Mouse (Mus musculus): Measurements from ENCODE around the gene Btnl6. TPM values are rescaled to one million over a fixed set of nuclear protein-coding genes. Genes with fewer than 3 reads are reported as not detected.
"Not testable (repeated sequence)": the region's sequence is repeated elsewhere in the genome, so short reads cannot be mapped to it uniquely, and the experiment has no call there.

The Btnl6 gene
- not detected in 2 replicates for polyA plus RNA-seq (2012; rRNA removed)

DNA sequence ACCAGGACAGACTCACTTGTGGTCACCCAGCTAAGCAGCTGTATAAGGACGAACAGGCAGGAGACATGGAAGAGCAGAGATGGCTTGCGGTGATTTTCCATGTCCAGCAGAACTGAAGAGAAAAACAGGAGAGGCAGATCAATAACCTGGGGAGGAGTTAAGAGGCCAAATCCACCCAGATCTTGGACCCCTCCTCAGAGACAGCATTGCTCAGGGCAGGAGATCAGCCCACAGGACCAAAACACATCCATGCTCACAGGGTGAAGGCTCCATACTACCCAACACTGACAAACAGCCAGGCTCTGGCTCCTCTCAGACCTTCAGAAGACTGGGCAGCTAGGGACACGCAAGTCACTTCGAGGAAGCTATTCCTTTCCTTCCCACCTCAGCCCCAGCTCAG lies at the start of gene Btnl6:
Gene Btnl6 (minus strand): TSS at position 101 of the 400 bp plus-strand sequence.
- no peak for DNase-seq (ENCODE audit: low spot score)

DNA sequence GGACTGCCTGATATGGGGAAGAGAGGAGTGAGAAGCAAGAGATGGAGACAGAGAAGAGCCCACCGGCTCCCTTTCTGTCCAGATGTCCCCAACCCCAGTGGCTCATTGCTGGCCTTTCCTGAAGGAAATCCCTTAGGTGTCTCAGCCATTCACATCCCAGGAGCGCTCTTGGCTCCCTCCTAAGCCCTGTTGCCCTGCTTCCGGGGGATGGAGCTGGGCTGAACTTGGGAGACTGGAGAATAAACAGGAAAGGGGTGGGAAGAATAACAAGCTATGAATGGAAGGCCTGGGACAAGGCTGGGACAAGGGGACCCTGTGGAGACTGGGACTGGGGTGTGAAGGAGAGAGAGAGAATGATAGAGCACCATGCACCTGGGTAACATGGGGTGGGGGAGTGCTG lies 47.6 kb upstream of the Btnl6 start:
- DNase-seq (ENCODE audit: low spot score), result no peak

DNA sequence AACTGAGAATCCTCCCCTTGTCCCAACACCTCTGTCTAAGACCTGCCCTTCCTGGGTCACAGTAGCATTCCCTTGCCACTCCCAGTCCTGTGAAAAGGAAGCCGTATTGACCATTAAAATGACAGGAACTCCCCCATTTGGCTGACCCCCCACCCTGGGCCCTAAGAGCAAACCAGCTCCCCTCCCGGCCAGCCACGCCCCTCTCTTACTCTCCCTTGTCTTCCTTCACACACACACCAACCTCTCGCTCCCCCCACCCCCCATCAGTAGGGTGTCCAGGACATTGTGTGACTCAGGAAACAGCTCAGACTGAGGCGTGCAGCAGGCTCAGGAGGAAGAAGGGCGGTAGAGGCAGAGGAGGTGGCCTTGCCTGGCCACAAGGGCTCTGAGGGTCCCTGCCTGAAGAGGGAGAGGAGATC lies 46.9 kb upstream of the Btnl6 start, which contains the start of gene Notch4:
Gene Notch4 (plus strand): TSS at position 266 of the 419 bp plus-strand sequence.
- DNase-seq (ENCODE audit: low spot score), result no peak

DNA sequence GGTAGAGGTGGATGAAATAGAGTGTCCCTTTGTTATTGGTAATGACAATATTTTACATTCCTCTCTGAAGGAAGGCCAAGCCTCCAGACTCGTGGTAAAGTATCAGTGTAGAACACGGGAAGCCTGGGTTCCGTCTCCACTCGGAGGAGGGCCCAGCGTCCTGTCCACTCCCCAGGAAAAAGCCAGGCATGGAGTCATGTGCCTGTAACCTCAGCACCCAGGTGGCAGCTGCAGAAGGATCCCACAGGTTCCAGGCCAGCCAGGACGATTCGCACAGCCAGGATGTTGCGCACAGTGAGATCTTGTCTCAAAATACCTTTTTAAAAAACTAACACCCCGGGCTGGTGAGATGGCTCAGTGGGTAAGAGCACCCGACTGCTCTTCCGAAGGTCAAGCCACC lies 46.2 kb upstream of the Btnl6 start:
- no peak for DNase-seq (ENCODE audit: low spot score)

DNA sequence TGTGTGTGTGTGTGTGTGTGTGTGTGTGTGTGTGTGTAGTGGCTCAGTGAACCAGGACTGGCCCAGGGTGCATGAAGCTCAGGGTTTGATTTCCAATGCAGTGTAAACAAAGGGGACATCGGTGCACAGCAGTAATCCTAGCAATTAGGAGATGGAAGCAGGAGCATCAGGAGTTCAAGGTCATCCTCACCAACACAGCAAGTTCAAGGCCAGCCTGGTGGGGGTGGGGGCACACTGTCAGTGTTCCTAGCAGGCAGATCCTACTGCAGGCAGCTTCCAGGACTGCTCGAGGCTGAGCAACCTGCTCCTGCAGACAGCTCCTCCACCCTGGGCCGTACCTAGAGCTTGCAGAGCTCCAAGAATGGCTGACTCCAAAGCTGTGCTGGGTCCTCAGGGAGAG lies 45.4 kb upstream of the Btnl6 start:
- DNase-seq (ENCODE audit: low spot score), result no peak

DNA sequence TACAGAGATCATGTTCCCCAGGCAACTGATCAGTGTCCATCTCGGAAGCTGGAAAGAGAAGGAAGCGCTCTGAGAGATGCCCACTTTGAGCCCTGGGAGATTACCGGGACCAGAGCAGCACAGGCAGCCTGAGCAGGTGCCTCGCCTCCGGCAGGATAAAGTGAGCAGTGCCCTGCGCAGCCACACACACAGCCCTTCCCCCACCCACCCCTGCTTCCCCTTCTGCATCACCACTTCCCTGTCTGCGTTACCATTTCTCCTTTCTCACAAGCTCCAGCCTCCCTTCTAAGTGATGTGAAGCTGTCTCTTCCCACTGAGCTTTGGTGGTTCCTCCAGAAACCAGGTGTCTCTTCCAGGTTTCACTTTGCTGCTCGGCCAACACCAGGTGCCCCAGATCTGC lies 44.0 kb upstream of the Btnl6 start:
- no peak for DNase-seq (ENCODE audit: low spot score)

DNA sequence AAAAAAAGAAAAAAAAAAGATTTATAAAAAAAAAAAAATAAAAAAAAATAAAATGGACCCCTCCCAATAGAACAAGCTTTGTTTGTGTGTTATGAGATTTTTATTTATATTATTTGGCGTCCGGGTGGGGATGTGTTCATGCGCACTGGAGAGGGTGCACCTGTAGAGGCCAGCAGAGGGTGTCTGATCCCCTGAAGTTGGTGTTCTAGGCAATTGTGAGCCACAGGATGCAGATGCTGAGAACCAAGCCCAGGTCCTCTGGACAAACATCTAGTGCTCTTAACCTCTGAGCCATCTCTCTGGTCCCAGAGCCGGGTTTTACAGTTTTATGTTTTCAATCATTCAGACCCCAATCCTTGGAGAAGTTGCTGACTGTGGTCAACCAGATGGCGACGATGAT lies 43.3 kb upstream of the Btnl6 start:
- no peak for DNase-seq (ENCODE audit: low spot score)

DNA sequence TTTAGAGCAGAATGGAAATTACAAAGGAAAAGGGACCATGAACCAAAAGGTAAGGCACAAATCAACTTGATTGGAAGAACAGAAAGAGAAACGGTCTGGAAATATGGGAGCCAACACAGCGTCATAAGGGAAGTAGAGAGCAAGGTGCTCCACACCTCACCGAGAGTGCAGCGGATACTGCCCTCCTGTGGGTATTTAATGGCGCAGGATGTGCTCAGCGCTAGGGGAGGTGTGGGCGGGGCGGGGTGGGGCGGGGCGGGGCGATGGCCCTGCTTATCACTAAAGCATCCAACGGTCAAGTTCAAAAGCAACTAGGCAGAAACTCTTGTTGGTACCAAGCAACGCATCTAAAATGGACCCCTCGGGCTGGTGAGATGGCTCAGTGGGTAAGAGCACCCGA lies 42.7 kb upstream of the Btnl6 start:
- no peak for DNase-seq (ENCODE audit: low spot score)

DNA sequence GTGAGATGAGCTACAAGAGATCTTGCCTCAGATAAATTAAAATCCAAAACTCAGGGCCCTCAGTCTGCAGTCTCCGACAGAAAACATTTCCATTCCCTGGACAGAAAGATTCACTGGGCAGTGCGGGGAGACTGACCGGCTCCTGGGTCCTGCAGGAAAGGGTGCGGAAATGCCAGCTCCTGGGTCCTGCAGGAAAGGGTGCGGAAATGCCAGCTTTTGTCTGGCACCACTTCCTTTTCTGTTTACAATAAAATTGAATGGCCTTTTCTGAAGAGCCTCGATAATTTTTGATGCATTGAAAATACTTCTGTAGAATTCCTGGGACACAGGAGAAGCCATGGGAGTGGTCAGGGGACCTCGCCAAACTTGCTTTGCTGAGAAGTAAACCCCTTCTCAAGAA lies 42.0 kb upstream of the Btnl6 start:
- no peak for DNase-seq (ENCODE audit: low spot score)

DNA sequence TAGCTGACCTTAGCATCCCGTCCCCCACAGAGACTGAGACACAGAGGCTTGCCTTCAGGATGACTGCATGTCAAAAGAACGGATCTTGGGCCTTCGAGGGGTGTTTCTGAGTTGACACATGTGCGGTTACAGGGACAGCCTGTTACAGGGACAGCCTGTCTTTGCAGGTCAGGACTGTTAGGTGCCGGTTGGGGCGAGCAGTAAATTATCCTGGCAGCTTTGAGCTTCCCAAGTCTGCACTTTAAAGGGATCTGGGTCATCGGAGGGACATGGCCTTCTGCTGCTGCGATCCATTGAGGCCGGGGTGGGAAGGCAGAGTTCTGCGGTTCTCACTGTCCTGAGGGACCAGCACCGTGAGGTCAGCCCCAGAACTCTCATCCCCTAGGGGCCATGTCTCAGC lies 40.3 kb upstream of the Btnl6 start:
- no peak for DNase-seq (ENCODE audit: low spot score)

DNA sequence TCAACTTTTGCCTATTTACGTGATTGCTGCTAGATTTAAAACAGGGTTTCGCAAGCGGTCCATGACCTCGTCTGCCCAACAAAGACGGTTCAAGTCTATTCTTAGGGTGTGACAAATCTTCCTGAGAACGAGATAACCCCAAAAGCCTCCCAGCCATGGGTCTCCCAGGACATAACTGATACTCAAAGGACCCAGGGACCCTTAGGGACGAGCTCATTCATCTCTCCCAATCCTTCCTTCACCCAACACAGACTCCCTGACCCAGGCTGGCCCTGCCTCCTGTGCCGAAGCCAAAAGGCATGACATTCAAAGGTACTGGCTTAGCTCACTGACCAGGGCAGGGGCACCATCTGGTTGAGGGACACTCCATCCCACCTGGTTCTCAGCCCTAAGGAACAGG lies 39.3 kb upstream of the Btnl6 start:
- DNase-seq (ENCODE audit: low spot score), result no peak

DNA sequence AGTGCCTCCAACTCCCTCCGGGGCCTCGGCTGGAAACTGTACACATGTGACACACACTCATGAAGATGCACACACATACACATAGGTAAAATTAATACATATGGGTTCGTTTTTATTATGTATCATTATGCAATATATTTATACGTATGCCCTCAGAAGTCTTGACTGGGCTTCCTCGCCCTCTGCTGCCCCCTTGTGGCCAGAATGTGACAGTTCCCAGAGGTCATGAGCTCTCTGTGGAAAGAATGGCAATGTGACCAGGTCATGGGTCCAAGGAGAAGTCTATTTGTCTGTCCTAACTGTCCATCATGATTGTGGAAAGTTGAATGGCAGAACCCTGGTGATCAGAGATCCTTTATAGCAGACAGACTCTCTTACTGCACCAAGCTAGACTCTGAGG lies 38.3 kb upstream of the Btnl6 start:
- DNase-seq (ENCODE audit: low spot score), result peak; percentile 71

DNA sequence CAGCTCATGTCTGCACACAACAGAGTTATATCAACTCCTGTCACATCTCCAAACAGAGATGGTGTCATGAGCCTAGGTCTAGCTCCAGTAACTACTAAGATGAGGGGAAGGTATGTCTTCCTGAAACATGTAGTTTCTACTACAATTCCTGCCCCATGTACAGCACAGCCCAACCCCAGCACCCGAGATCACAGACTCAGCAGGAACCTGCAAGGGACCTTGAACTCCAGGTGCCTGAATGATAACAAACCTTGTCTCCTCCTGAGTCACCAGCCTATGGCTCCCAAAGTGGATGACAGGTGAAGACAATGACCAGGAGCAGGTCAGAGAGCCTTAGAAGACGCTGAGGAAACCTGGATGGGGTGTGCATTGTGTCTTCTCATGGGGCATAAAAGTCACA lies 32.7 kb upstream of the Btnl6 start:
- DNase-seq (ENCODE audit: low spot score), result no peak

DNA sequence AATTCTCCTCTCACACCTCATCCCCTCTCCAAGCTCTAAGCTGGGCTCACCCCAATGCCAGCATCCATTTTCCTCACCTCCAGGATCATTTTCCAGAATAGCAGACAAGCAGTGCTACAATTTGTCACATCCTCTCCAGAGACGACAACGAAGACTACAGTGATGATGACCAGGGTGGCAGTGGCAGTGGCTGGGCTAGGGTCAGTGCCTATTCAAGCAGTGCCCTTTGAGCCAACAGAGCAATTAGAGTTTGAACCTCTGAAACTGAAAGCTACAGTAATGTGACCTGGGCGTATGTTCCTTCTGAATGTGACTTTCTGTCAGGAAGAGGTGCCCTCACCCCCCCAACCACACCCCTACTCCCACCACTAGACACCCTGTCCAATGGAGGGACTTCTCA lies 32.0 kb upstream of the Btnl6 start:
- no peak for DNase-seq (ENCODE audit: low spot score)

DNA sequence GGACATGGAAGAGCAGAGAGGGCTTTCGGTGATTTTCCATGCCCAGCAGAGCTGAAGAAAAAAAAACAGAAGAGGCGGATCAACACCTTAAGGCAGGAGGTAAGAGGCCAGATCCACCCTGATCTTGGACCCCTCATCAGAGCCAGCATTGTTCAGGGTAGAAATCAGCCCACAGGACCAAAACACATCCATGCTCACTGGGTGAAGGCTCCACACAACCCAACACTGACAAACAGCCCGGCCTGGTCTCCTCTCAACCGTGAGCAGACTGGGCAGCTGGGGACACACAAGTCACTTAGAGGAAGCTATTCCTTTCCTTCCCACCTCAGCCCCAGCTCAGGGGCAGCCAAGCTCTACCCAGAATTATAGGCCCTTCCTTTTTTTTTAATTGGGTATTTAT lies 30.4 kb upstream of the Btnl6 start:
- DNase-seq (ENCODE audit: low spot score), result no peak

DNA sequence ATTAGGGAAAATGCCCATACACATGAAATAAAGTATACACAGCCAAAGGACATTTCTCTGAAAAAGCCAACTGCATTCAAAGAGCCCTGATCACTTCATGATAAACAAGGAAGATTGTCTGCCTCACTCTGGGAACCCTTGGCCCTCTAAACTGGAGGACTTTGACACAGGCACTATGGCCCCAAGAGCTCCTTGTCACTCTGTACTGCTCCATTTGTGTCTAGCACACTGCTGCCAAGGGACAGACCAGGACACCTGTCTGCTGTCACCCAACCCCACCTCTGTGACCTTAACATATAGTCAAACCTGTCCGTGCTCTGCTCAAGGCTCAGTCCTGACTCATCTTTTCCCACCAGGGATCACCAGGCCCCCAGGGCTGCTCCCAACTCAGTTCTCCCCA lies 29.6 kb upstream of the Btnl6 start:
- DNase-seq (ENCODE audit: low spot score), result no peak

DNA sequence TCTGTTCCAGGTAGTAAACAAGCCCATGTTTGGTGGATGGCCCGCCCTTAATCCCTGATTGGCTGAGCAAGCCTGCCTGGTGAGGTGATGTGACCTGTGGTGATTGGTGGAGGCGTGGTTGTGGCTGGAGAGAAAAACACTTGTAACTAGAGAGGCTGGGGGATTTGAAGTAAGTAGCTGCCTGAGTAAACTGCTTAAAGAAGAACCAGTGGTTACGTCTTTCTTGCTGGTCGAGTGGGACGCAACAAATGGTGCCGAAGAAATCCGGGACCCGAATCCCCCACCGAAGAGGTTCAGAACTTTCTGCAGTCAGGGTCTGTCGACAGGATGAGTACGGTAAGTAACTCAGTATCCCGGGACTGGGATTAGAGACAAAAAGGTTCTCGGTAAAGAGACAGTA lies 26.4 kb upstream of the Btnl6 start:
- DNase-seq (ENCODE audit: low spot score), result not testable (repeated sequence)

DNA sequence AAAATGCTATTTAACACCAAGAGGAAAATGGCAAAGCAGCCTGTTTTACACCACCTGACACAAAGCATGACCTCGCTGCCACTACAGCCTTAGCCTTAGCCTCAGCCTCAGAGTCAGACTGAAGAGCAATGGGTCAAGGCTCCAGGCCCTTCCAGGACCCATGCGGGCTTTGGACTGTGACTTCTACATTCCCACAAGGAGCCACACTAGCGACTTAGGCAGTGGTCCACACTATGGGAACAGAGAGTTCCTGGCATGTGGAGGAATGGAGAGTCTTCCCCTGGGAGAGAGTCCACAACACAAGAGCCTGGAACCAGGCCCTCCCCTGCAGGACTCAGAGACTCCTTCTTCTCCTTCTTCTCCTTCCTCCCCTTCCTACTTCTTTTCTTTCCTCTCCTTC lies 15.5 kb upstream of the Btnl6 start:
- DNase-seq (ENCODE audit: low spot score), result no peak

DNA sequence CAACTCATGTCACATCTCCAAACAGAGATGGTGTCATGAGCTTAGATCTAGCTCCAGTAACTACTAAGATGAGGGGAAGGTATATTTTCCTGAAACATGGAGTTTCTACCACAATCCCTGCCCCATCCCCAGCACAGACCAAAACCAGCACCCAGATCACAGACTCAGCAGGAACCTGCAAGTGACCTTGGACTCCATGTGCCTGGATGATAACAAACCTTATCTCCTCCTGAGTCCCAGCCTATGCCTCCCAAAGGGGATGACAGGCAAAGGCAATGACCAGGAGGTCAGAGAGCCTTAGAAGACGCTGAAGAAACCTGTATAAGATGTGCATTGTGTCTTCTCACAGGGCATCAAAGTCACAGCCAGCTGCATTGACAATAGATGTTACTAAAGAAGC lies 1.8 kb upstream of the Btnl6 start:
- no peak for DNase-seq (ENCODE audit: low spot score)

DNA sequence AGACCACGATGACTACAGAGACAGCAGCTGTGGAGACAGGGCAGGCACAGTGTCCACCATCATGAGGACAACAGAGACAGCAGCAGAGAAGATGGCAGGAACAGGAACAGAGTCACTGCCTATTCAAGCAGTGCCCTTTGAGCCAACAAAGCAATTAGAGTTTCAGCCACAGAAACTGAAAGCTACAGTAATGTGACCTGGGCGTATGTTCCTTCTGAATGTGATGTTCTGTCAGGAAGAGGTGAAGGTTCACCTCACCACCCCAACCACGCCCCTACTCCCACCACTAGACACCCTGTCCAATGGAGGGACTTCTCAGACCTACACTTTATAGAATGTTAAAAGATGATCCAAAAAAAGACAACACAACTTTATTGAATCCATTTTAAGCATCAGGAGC lies 1.4 kb upstream of the Btnl6 start:
- DNase-seq (ENCODE audit: low spot score), result not testable (repeated sequence)

DNA sequence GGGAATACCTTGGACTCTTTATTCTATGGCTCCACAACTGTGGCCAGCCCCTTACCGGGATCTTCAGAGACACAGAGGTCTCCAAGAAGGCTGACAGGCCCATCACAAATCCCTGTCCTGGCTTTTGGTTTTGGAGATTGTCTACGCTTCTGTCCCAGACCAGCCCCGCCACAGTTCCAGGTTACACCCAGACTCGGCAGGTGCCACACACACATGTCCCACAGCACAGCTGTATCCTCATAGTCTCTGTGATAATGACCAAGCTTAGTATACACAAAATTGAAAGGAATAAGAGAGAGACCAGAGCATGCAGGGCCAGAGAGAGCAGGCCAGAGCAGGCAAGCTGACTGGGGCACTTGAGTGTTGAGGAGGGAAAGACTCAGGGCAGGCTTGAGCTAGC lies 643 bp upstream of the Btnl6 start:
- no peak for DNase-seq (ENCODE audit: low spot score)

DNA sequence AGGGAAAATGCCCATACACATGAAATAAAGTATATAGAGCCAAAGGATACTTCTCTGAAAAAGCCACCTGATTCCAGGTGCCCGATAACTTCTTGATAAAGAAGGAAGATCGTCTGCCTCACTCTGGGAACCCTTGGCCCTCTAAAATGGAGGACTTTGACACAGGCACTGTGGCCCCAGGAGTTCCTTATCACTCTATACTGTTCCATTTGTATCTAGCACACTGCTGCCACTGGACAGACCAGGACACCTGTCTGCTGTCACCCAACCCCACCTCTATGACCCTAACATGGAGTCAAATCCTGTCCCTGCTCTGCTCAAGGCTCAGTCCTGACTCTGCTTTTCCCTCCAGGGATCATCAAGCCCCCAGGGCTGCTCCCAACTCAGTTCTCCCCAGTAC lies 638 bp downstream of the Btnl6 start:
- no peak for DNase-seq (ENCODE audit: low spot score)

DNA sequence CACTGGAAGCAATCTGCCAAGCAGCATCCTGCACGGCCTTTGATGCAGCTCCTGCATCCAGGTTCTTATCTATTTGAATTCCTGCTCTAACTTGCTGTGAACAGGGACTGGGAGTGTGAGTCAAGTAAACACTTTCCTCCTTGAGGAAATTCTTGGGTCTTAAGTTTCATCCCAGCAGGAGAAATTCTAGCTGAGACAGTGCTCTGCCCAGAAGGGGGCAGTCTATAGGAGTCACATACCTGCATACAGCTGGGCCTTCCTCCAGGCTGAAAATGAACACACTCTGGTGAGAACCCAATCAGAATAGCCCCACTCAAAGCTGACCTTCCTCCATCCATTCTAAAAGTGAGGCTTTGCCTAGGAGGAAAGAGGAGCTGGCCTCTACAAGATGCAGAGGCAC lies 5.4 kb downstream of the Btnl6 start:
- not testable (repeated sequence) for DNase-seq (ENCODE audit: low spot score)

DNA sequence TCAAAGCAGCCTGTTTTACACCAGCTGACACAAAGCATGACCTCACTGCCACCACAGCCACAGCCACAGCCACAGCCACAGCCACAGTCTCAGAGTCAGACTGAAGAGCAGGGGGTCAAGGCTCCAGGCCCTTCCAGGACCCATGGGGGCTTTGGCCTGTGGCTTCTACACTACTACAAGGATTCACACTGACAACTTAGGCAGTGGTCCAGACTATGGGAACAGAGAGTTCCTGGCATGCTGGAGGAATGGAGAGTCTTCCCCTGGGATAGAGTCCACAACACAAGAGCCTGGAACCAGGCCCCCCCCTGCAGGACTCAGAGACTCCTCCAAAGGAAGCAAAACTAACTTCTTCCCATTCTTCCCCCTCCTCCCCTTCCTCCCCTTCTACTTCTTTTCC lies 9.6 kb downstream of the Btnl6 start:
- no peak for DNase-seq (ENCODE audit: low spot score)

DNA sequence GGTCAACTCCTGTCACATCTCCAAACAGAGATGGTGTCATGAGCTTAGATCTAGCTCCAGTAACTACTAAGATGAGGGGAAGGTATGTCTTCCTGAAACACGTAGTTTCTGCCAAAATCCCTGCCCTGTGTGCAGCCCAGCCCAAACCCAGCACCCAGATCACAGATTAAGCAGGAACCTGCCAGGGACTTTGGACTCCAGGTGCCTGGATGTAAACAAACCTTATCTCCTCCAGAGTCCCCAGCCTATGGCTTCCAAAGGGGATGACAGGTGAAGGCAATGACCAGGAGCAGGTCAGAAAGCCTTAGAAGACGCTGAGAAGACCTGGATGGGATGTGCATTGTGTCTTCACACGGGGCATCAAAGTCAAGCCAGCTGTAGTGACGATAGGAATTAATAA lies 19.4 kb downstream of the Btnl6 start:
- not testable (repeated sequence) for DNase-seq (ENCODE audit: low spot score)

All from urinary bladder, adult 2 months (tissue).